10 mouse cellular contexts compared by ENCODE assay signal in genomic region chr19:44146951-44147350, GRCm38 (mm10). TPM values are rescaled to one million over a fixed set of nuclear protein-coding genes. Genes with fewer than 3 reads are reported as not detected.
"Had no signal": no experiment of that assay in that cellular context is flagged by ENCODE, and none has a peak within 500 bp of the region (broad histone marks: within the 10 kb centered on the region; RNA-seq: fewer than 3 reads in every experiment).

No protein-coding gene starts in this region.

- H3K9me3 ChIP-seq: kidney, embryonic 15.5 days; limb, embryonic 10.5 days; lung, embryonic 15.5 days; midbrain, embryonic 12.5 days had no signal

- H3K27me3 ChIP-seq: lung, embryonic 15.5 days had no signal

- H3K27ac ChIP-seq: kidney, embryonic 15.5 days; lung, embryonic 15.5 days had no signal

RNA-seq across cellular contexts. Expression of gene Pkd2l1, which starts 45.3 kb away (rescaled TPM):
- total RNA-seq: layer of hippocampus, postnatal 14 days had no signal
- polyA plus RNA-seq: limb, embryonic 10.5 days; liver, embryonic 16.5 days; stomach, embryonic 16.5 days had no signal

RNA-seq across cellular contexts. Expression of gene Scd3, which starts 56.1 kb away (rescaled TPM):
- total RNA-seq: megakaryocyte-erythroid progenitor cell, adult 5-6 weeks had no signal
- polyA plus RNA-seq: large intestine, adult 2 months; liver, embryonic 16.5 days; small intestine, adult 2 months had no signal
